Mouse (Mus musculus) large intestine, adult 2 months (tissue): ENCODE measurements around the gene Adgrb3. TPM values are rescaled to one million over a fixed set of nuclear protein-coding genes. Genes with fewer than 3 reads are reported as not detected.

ENCODE experiments used
- DNase-seq: peaks from one replicate; pipeline ENCODE4 v3.0.0-alpha.2; 2012; ENCODE audit warnings: low read depth, low spot score
- WGBS: fragments of 180-500 bp; shearing (Covaris S2); methylation state at CpG from one replicate; pipeline ENCODE4 v1.1.7; 2018; 5-methylcytosine and 5-hydroxymethylcytosine counted together
- polyA plus RNA-seq: library from polyadenylated mRNA; depleted of rRNA; stranded (reverse); fragments of >200 nt; gene quantifications from 2 replicates; pipeline ENCODE4 v1.2.3, GENCODE M21; 2012

The Adgrb3 gene
- polyA plus RNA-seq, 1 experiment: 0.16 TPM

- no peak for DNase-seq
- 57% methylated on average over 21 of the region's 21 CpGs for WGBS
Measured at GRCm38 (mm10) chr1:25178347-25179130, 651.0 kb downstream of the Adgrb3 start.

- DNase-seq: no peak
- 79% methylated on average over 5 of the region's 5 CpGs for WGBS
Measured at GRCm38 (mm10) chr1:25167120-25167519, 662.4 kb downstream of the Adgrb3 start.

- DNase-seq: no peak
- WGBS: 76% methylated on average over 11 of the region's 11 CpGs
Measured at GRCm38 (mm10) chr1:25166036-25166796, 663.3 kb downstream of the Adgrb3 start.

- WGBS: 72% methylated on average over 6 of the region's 6 CpGs
- no peak for DNase-seq
Measured at GRCm38 (mm10) chr1:25163561-25163960, 665.9 kb downstream of the Adgrb3 start.

- no peak for DNase-seq
- WGBS: 77% methylated on average over 3 of the region's 3 CpGs
Measured at GRCm38 (mm10) chr1:25146206-25146605, 683.3 kb downstream of the Adgrb3 start.

GRCm38 (mm10) chr1:25132150-25132824 is 697.2 kb downstream of the Adgrb3 start:
- 56% methylated on average over 4 of the region's 4 CpGs for WGBS
- DNase-seq: no peak

- no peak for DNase-seq
- 69% methylated on average over 11 of the region's 11 CpGs for WGBS
Measured at GRCm38 (mm10) chr1:25115512-25115911, 714.0 kb downstream of the Adgrb3 start.

- WGBS: 66% methylated on average over 3 of the region's 3 CpGs
Measured at GRCm38 (mm10) chr1:25107500-25108101, 721.9 kb downstream of the Adgrb3 start.

GRCm38 (mm10) chr1:25106679-25107078 is 722.8 kb downstream of the Adgrb3 start:
- DNase-seq: no peak
- WGBS: 65% methylated on average over 6 of the region's 6 CpGs

More at GRCm38 (mm10) chr1:25107500-25108101, 721.9 kb downstream of the Adgrb3 start:
- DNase-seq: no peak

- 29% methylated on average over 4 of the region's 4 CpGs for WGBS
Measured at GRCm38 (mm10) chr1:25105367-25105766, 724.1 kb downstream of the Adgrb3 start.

GRCm38 (mm10) chr1:25088010-25088719 is 741.3 kb downstream of the Adgrb3 start:
- 48% methylated on average over 5 of the region's 5 CpGs for WGBS
- DNase-seq: no peak

More at GRCm38 (mm10) chr1:25105367-25105766, 724.1 kb downstream of the Adgrb3 start:
- DNase-seq: no peak

GRCm38 (mm10) chr1:25085616-25086372 is 743.7 kb downstream of the Adgrb3 start:
- 74% methylated on average over 14 of the region's 14 CpGs for WGBS
- no peak for DNase-seq

GRCm38 (mm10) chr1:25082377-25082776 is 747.1 kb downstream of the Adgrb3 start:
- DNase-seq: no peak
- 78% methylated on average over 8 of the region's 8 CpGs for WGBS

GRCm38 (mm10) chr1:25081265-25081849 is 748.1 kb downstream of the Adgrb3 start:
- 51% methylated on average over 4 of the region's 4 CpGs for WGBS
- DNase-seq: no peak

- WGBS: 82% methylated on average over 2 of the region's 2 CpGs
Measured at GRCm38 (mm10) chr1:25079395-25079794, 750.1 kb downstream of the Adgrb3 start.

GRCm38 (mm10) chr1:25075952-25076351 is 753.6 kb downstream of the Adgrb3 start:
- WGBS: 75% methylated on average over 5 of the region's 5 CpGs
- no peak for DNase-seq

More at GRCm38 (mm10) chr1:25079395-25079794, 750.1 kb downstream of the Adgrb3 start:
- DNase-seq: no peak

- DNase-seq: no peak
- WGBS: 23% methylated on average over 6 of the region's 6 CpGs
Measured at GRCm38 (mm10) chr1:25063964-25064363, 765.5 kb downstream of the Adgrb3 start.

GRCm38 (mm10) chr1:25060935-25061334 is 768.6 kb downstream of the Adgrb3 start:
- 79% methylated on average over 3 of the region's 3 CpGs for WGBS

More at GRCm38 (mm10) chr1:25060935-25061334, 768.6 kb downstream of the Adgrb3 start:
- DNase-seq: no peak
